Mouse (Mus musculus): ENCODE results near the gene Ttyh1.

- TF ChIP-seq EP300 (IDR thresholded peaks at IDR 0.05) (no peak), CTCF (IDR thresholded peaks at IDR 0.05) (no peak)
These were observed 47.9 kb downstream of the Ttyh1 start for GRCm38 (mm10) chr7:4167098-4167497.
